Mouse (Mus musculus): ENCODE results near the gene Cmss1.

Cmss1 gene

GRCm38 (mm10) chr16:57332301-57332700 is 274.4 kb downstream of the Cmss1 start:
- DNase-seq = no peak

GRCm38 (mm10) chr16:57330111-57330510 is 276.6 kb downstream of the Cmss1 start:
- no peak for DNase-seq

- DNase-seq = no peak
Measured at GRCm38 (mm10) chr16:57329028-57329427, 277.6 kb downstream of the Cmss1 start.

DNA sequence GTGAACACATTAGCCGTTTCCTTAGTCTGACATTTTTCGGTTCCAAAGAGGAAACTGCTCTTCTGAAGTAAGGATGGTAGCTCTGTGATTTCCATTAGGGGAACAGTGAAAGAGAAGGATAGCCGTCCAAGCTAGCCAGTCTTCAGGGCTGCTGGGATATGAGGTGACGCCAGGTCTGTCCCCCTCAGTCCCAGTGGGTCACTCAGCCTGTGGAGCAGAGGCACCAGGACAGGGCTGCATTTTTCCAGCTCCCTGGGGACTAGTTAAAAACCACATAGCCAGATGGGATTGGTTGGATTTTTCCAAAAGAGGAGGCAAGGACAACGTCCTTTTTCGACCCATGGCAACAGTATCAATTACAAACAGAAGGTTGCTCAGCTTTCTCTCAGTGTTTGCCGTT is 279.7 kb downstream of the Cmss1 start:
- no peak for DNase-seq

DNA sequence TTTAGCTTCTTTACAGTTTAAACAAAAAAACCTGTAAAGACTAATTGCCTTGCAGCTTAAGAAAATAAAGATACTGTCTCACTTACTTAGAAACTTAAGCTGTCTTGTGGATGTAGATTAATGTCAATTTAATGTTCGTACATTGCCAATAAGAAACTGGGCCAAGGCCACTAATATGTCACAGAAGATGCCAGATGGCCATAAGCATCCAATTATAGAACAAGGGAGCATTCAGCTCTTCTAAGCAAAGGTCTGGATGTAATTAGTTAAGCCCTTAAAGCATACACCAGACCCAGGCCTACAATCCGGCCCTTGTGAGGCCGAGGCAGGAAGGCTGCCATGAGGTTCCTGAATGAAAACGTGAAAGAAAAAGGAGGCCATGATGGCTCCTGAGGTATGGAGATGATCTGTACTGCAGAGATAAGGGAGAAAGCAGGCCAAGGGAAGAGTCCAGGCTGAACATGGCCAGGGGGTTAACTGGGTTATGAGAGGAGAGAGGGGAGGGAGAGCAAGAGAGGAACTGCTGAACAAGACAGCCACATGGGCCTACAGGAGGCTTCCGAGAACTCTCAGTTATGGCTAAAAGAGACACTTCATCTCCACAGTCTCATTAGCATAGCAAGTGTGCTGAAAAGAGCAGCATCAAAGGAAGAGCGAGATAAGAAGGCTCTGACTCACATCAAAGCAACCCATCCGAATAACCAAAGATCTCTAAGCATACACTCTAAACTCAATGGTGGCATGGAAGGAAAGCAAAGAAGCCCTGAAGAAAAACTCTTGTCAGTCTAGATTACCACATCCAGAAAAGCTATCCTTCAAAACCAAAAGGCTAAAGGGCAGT is 287.2 kb downstream of the Cmss1 start:
- no peak for DNase-seq

DNA sequence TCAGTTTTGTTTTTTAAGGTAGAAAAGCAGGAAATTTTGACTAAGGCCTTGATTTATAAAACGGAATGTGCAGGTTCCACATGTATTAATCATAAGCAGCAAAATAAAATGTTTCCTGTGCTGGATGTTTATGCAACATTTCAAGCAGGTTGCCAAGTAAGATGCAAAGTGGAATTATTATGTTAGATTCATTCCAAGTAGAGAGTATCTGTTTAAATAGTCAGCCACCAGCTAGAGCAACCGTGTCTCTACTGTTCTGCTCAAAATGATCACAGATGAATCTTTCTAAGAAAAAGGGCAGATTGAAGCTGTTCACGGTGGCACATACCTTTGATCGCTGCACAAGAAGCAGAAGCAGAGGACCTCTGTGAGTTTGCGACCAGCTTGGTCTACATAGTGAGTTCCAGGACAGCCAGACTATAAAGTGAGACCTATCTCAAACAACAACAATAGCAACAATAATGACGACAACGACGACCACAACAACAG is 288.0 kb downstream of the Cmss1 start:
- DNase-seq = no peak

DNA sequence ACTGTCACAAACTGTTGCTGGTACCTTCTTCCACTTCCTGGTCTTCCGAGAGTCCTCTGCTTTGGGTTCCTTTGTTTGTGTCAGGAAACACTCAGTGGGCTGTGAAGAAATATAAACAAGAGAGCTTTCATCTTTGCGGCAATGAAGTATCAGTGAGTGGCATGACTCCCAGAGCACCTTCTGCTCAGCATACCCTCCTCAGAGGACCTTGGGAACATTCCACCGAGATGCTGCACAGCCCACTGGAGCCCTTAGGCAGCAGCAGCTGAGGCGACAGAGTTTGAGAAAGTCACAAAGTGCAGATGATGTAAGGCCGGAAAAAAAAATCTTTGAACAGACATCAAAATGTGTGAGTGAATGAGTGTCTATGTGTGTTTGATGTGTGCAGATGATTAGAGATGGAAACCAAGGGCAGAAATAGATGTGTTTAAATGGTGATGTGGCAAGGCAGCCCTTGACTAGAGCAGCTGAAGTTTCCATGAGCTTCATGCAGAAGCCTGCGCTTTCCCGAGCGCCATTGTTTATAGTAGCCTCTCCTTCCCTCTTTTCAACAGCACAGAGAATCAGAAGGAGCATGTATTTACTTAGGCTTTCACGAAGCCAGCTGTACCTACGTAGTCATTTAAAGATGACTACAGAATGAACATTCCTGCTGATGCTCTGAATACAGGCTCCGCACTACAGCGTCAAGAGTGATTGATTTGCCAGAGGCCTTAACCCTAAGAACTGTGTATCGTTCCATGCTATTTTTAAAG is 288.6 kb downstream of the Cmss1 start:
- no peak for DNase-seq

DNA sequence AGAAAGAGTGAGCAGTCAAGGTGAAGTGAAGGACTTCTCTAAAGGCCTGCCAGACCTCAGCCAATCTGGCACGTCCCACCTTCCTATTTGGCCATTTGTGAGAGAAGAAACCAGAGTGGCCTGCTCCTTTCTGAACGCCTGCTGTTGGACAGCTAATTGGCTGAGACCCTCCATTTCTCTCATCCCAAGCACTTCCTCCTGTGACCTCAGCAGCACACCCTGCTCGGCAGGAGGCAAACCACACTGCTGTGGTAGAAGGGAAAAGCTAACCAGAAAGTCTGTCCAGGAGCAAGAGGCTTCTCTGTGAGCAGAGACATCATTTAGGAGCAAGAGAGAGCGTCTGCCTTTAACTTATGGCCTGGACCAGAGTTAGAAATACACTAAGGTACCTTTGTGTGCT is 289.5 kb downstream of the Cmss1 start:
- DNase-seq = no peak

GRCm38 (mm10) chr16:57315026-57315425 is 291.6 kb downstream of the Cmss1 start:
- DNase-seq = no peak

- DNase-seq = no peak
Measured at GRCm38 (mm10) chr16:57314236-57314635, 292.4 kb downstream of the Cmss1 start.

- no peak for DNase-seq
Measured at GRCm38 (mm10) chr16:57313487-57313886, 293.2 kb downstream of the Cmss1 start.

GRCm38 (mm10) chr16:57312130-57312529 is 294.5 kb downstream of the Cmss1 start:
- DNase-seq = no peak

DNA sequence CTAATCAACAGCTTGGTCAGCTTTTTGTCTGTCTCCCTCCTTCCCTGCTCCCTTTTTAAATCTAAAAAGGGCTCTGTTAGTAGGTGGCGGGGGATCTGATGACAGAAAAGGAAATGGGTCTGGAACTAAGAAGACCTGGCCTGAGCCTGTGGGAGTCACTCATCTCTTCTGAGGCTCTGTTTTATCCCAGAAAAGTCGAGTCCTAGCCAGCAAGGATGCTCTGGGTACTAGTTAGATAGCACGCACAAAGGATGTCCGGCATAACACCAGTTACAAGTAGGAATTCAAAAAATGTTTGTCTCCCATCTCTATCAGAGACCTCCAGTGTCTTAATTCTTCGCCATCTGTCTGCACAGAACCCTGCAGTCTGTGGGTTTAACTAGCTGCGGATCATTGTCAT is 301.2 kb downstream of the Cmss1 start:
- no peak for DNase-seq

GRCm38 (mm10) chr16:57303716-57304115 is 302.9 kb downstream of the Cmss1 start:
- no peak for DNase-seq

DNA sequence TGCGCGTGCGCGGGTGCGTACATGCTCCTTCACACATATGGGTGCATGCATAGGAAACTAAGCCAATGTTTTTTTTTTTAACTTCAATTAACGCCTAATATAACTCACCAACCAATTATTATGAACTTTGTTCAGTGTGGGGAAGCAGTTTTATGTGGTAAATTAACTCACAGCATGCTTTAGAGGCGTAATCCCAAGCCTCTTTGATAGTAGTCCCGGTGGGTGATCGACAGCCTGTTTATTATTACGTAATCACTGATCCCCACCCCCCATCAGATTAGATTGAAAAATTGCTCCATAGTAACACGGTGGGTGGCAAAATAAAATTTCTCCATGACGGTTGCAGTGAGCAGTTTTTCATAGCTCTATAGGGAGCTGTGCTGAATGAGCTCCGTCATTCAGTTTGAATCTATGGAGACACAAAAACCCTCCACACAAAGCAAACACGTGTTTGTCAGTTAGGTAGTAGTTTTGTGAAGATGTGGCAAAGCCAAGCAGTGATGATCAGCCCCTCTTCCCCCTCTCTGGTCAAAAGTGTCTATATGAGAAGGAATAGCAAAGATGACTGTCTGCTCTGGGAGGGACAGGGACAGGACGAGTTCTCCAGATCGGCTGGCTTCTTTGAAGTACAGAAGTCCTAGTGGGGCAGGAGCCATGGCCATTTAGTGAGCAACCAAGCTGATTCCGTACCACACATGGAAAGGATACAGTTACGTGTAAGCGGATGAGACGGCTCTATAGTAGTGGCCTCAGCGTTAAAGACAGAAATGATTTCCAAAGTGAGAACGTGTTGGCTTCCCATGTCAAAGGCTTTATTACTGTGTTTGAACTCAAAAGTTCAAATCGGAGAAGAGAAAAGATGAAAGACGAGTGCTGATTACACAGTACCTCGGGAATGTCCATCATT is 303.6 kb downstream of the Cmss1 start:
- DNase-seq = no peak

GRCm38 (mm10) chr16:57301512-57302115 is 305.1 kb downstream of the Cmss1 start:
- DNase-seq = no peak

DNA sequence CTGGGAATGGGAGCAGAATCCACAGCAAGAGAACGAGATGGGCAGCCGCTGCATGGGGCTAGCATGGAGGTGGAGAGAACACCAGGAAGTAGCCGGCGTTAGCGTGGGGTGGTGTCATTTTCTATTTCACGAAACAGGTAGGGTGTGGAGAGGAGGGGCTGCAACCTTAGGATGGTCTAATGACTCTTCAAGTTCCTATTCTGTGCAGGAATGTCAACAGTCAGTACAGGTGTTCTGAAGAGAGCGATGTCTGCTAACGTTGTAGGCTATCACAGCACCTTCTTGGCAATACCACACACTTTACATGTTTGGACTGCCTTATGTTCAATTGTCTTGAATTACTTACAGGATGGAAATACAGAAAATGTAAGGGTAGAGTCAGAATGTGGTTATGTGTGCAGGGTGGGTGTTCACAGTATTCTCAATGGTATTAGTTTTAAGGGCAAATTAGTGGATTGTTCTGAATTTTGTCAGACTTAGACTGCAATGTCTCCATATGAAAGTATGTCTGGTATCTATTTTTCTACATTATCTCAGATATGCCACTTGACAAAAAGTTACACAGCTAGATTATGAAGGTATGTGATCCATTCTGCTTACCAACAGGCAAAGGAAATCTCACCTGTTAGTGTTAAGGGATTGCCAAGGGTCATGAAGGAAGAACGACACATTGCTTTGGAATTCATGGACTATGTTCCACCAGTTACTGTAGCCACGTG is 311.3 kb downstream of the Cmss1 start:
- no peak for DNase-seq

- DNase-seq = no peak
Measured at GRCm38 (mm10) chr16:57292765-57293164, 313.9 kb downstream of the Cmss1 start, which contains the start of gene Tmem30c. Gene Tmem30c, minus strand, starts transcription at chr16:57292865.

GRCm38 (mm10) chr16:57292296-57292695 is 314.4 kb downstream of the Cmss1 start:
- no peak for DNase-seq

DNA sequence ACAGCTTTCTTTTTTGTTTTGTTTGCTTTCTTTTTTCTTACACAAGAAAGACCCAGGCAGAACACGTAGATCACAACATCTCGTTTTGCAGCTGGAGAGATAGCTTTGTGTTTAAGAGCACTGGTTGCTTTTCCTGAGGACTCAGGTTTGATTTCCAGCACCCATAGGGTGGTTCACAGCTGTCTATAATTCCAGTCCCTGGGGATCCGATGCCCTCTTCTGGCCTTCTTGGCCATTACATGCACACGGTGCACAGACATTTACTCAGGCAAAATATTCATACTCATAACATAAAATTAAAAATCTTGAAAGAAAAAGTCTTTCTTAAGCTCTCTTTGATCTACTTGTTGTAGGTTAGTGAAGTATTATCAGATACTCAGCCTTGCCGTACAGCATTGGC is 315.0 kb downstream of the Cmss1 start:
- DNase-seq = no peak

DNA sequence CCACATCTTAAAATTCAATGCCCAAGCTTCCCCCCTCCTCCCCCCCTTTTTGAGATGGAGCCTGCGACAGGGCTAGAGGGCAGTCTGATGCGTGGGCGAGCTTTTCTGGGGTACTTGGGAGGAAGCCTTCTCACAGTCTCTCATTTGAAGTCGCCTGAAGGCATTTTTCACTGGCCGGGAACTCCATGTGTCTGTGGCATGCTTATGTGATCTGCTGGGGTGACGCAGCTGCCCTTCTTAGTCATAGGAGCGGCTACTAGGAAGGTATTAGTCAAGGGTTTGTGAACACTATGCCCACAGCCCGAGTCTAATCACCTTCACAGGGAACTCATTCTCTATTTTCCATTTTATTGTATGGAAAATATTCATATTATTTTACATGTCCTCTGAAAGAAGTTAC is 325.2 kb downstream of the Cmss1 start:
- DNase-seq = no peak

Data from cerebellum, adult 11-12 months (tissue).